Mouse (Mus musculus): ENCODE results near the gene Crtam.

DNA sequence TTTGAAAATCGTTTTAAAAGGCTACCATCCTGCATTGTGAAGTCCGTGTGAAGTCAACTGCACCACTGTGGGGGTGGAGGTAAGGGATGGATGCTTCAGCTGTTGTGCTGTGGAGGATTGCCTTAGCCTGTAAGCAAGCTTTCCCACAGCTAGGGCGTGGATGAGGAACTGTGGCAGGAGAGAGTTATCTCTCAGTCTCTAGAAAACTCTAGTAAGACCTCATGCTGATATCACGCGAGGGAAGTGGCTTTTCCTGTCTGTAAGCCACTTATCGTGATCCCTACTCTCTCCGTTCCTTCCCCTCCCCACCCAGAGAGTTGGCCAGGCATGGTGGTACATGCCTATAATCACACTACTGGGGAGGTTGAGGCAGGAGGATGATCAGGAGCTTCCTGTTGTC, 44.9 kb upstream of the Crtam start:
- TF ChIP-seq CTCF (IDR thresholded peaks at IDR 0.05; ENCODE audit: control insufficient read depth, insufficient read depth, low read length) (no peak), POLR2A (IDR thresholded peaks at IDR 0.05; ENCODE audit: borderline replicate concordance, control insufficient read depth, low read depth, low read length) (no peak)

Measured in bone marrow, adult 2 months (tissue).